Mouse (Mus musculus) stomach, embryonic 16.5 days (tissue): ENCODE measurements around the gene 4930426L09Rik. TPM values are rescaled to one million over a fixed set of nuclear protein-coding genes. Genes with fewer than 3 reads are reported as not detected.

Source experiments
- polyA plus RNA-seq: library from polyadenylated mRNA; unstranded; fragments of >200 nt; fragmentation: Nextera tagmentation; extraction: Ambion mirVana; gene quantifications from 2 replicates; pipeline ENCODE4 v1.2.1, GENCODE M21; 2015

The 4930426L09Rik gene
- polyA plus RNA-seq, 1 experiment from 2014 or later: 0.14 TPM

Other genes with a start within 250 kb of the 4930426L09Rik start
- 10.4 and 11.2 TPM in 2 replicates for gene Pip4k2a, start 217 bp upstream of the 4930426L09Rik start, polyA plus RNA-seq
- gene Armc3, start 201.0 kb downstream of the 4930426L09Rik start, polyA plus RNA-seq: 0.09 and 0.24 TPM in 2 replicates